Mouse (Mus musculus) embryonic facial prominence, embryonic 13.5 days (tissue): ENCODE measurements at regions not wholly inside any gene's neighbourhood (a gene's known extent, or its start where the extent isn't known, plus 50 kb on each side); places are given as distances from the start of the nearest gene placed in this dataset.
A peak's percentile ranks its signal among the peaks of the same experiment; 100 is the strongest.
"Not testable (repeated sequence)": the region's sequence is repeated elsewhere in the genome, so short reads cannot be mapped to it uniquely, and the experiment has no call there.

Source experiments
- ATAC-seq: fragments of 200-750 bp; cut with Nextera tagmentation; 2 replicates; pipeline ENCODE4 v1.8.0; 2017; ENCODE audit warnings: low read depth; ENCODE audit not compliant: insufficient number of reproducible peaks, insufficient read depth, low FRiP score, low TSS enrichment
- H3K27ac ChIP-seq: fragments of 300-500 bp; sonication (generic); 2 replicates; pipeline ENCODE4 v1.5.1; 2015; ENCODE audit warnings: moderate library complexity, mild to moderate bottlenecking, inconsistent platforms
- H3K27me3 ChIP-seq: fragments of 300-500 bp; sonication (generic); 2 replicates; pipeline ENCODE4 v1.6.1; 2015; ENCODE audit warnings: mild to moderate bottlenecking, inconsistent platforms
- H3K36me3 ChIP-seq: fragments of 300-500 bp; sonication (generic); 2 replicates; pipeline ENCODE4 v1.6.1; 2015; ENCODE audit warnings: mild to moderate bottlenecking, inconsistent platforms
- H3K4me1 ChIP-seq: fragments of 300-500 bp; sonication (generic); 2 replicates; pipeline ENCODE4 v1.6.1; 2015; ENCODE audit warnings: inconsistent platforms
- H3K4me2 ChIP-seq: fragments of 300-500 bp; sonication (generic); 2 replicates; pipeline ENCODE4 v1.6.1; 2015; ENCODE audit warnings: moderate library complexity, mild to moderate bottlenecking, inconsistent platforms
- H3K4me3 ChIP-seq: fragments of 300-500 bp; sonication (generic); 2 replicates; pipeline ENCODE4 v1.5.1; 2015; ENCODE audit warnings: mild to moderate bottlenecking, inconsistent platforms
- H3K9ac ChIP-seq: fragments of 300-500 bp; sonication (generic); 2 replicates; pipeline ENCODE4 v1.6.1; 2015; ENCODE audit warnings: mild to moderate bottlenecking, inconsistent platforms
- H3K9me3 ChIP-seq: fragments of 300-500 bp; sonication (generic); 2 replicates; pipeline ENCODE4 v1.6.1; 2016; ENCODE audit warnings: inconsistent platforms
- WGBS: fragments of 180-500 bp; shearing (Covaris S2); methylation state at CpG from one replicate; pipeline ENCODE4 v1.1.7; 2015; ENCODE audit warnings: mixed read lengths; 5-methylcytosine and 5-hydroxymethylcytosine counted together

- WGBS = 82% methylated on average over 2 of the region's 2 CpGs
- ATAC-seq = no peak
- no peak overlapping the region for H3K9ac ChIP-seq
- no peak overlapping the region for H3K4me2 ChIP-seq
- H3K36me3 ChIP-seq = no peaks in the 10 kb centered on the region
- no peak overlapping the region for H3K27ac ChIP-seq
- no peaks in the 10 kb centered on the region for H3K4me1 ChIP-seq
- no peaks in the 10 kb centered on the region for H3K27me3 ChIP-seq
- peaks cover 74% of the 10 kb centered on the region for H3K9me3 ChIP-seq
- no peak overlapping the region for H3K4me3 ChIP-seq
Observed at GRCm38 (mm10) chr17:3006662-3007061, 108.1 kb upstream of the Scaf8 start.

- H3K4me3 ChIP-seq = no peak overlapping the region
- no peaks in the 10 kb centered on the region for H3K4me1 ChIP-seq
- no peak overlapping the region for H3K27ac ChIP-seq
- peak; percentile 52; the same call in 1 of the 2 replicates for ATAC-seq
- H3K4me2 ChIP-seq = no peak overlapping the region
- H3K36me3 ChIP-seq = no peaks in the 10 kb centered on the region
- 57% methylated on average over 2 of the region's 2 CpGs for WGBS
- H3K27me3 ChIP-seq = no peaks in the 10 kb centered on the region
- H3K9ac ChIP-seq = no peak overlapping the region
- H3K9me3 ChIP-seq = peaks cover 76% of the 10 kb centered on the region
Observed at GRCm38 (mm10) chr17:3007234-3007633, 107.5 kb upstream of the Scaf8 start.

GRCm38 (mm10) chr17:3009939-3010338, 104.8 kb upstream of the Scaf8 start:
- peaks cover 87% of the 10 kb centered on the region for H3K9me3 ChIP-seq
- no peak overlapping the region for H3K4me3 ChIP-seq
- 62% methylated on average over 2 of the region's 2 CpGs for WGBS
- H3K27ac ChIP-seq = no peak overlapping the region
- H3K4me2 ChIP-seq = no peak overlapping the region
- H3K4me1 ChIP-seq = no peaks in the 10 kb centered on the region
- no peaks in the 10 kb centered on the region for H3K27me3 ChIP-seq
- H3K9ac ChIP-seq = no peak overlapping the region
- 0 out of 2 replicates have a peak, but pooled peaks have one; percentile 15 for ATAC-seq
- H3K36me3 ChIP-seq = no peaks in the 10 kb centered on the region

GRCm38 (mm10) chr17:3012045-3012444, 102.7 kb upstream of the Scaf8 start:
- no peaks in the 10 kb centered on the region for H3K27me3 ChIP-seq
- WGBS = 46% methylated on average over 1 of the region's 1 CpGs

GRCm38 (mm10) chr17:3019631-3020391, 95.0 kb upstream of the Scaf8 start:
- no peaks in the 10 kb centered on the region for H3K27me3 ChIP-seq
- no peak overlapping the region for H3K4me2 ChIP-seq
- H3K4me1 ChIP-seq = no peaks in the 10 kb centered on the region
- WGBS = 91% methylated on average over 2 of the region's 2 CpGs
- ATAC-seq = 0 out of 2 replicates have a peak, but pooled peaks have one; percentile 35
- H3K27ac ChIP-seq = no peak overlapping the region
- H3K36me3 ChIP-seq = no peaks in the 10 kb centered on the region
- no peak overlapping the region for H3K9ac ChIP-seq
- H3K4me3 ChIP-seq = no peak overlapping the region
- peaks cover 65% of the 10 kb centered on the region for H3K9me3 ChIP-seq

More at GRCm38 (mm10) chr17:3012045-3012444, 102.7 kb upstream of the Scaf8 start:
- Histone ChIP-seq H3K4me3 (no peak overlapping the region), H3K4me1 (no peaks in the 10 kb centered on the region), H3K9ac (no peak overlapping the region), H3K36me3 (no peaks in the 10 kb centered on the region), H3K9me3 (peaks cover 85% of the 10 kb centered on the region), H3K4me2 (no peak overlapping the region), H3K27ac (no peak overlapping the region)
- ATAC-seq = no peak

GRCm38 (mm10) chr17:3020406-3020805, 94.4 kb upstream of the Scaf8 start:
- peak; percentile 65 for ATAC-seq
- H3K4me3 ChIP-seq = no peak overlapping the region
- WGBS = 87% methylated on average over 1 of the region's 1 CpGs
- no peak overlapping the region for H3K27ac ChIP-seq
- H3K4me1 ChIP-seq = no peaks in the 10 kb centered on the region
- no peak overlapping the region for H3K4me2 ChIP-seq
- H3K36me3 ChIP-seq = no peaks in the 10 kb centered on the region
- no peak overlapping the region for H3K9ac ChIP-seq
- H3K27me3 ChIP-seq = no peaks in the 10 kb centered on the region
- H3K9me3 ChIP-seq = peaks cover 60% of the 10 kb centered on the region

GRCm38 (mm10) chr17:3022245-3022935, 92.4 kb upstream of the Scaf8 start:
- H3K9ac ChIP-seq = no peak overlapping the region
- H3K27ac ChIP-seq = no peak overlapping the region
- ATAC-seq = no peak; the same call in 1 of the 2 replicates
- H3K4me3 ChIP-seq = no peak overlapping the region
- 83% methylated on average over 5 of the region's 5 CpGs for WGBS
- H3K27me3 ChIP-seq = no peaks in the 10 kb centered on the region
- H3K4me1 ChIP-seq = no peaks in the 10 kb centered on the region
- peaks cover 61% of the 10 kb centered on the region for H3K9me3 ChIP-seq
- H3K36me3 ChIP-seq = no peaks in the 10 kb centered on the region
- H3K4me2 ChIP-seq = no peak overlapping the region

GRCm38 (mm10) chr17:3022936-3023247, 91.9 kb upstream of the Scaf8 start:
- H3K27ac ChIP-seq, H3K36me3 ChIP-seq, H3K27me3 ChIP-seq, H3K4me1 ChIP-seq, H3K4me2 ChIP-seq, H3K4me3 ChIP-seq, H3K9ac ChIP-seq: not testable (repeated sequence)
- WGBS = 59% methylated on average over 3 of the region's 3 CpGs
- H3K9me3 ChIP-seq = peaks cover 59% of the 10 kb centered on the region
- peak; percentile 62; the same call in 1 of the 2 replicates for ATAC-seq

GRCm38 (mm10) chr17:3023426-3023825, 91.3 kb upstream of the Scaf8 start:
- Histone ChIP-seq H3K27ac (no peak overlapping the region), H3K9me3 (peaks cover 53% of the 10 kb centered on the region), H3K4me2 (no peak overlapping the region), H3K4me1 (no peaks in the 10 kb centered on the region), H3K9ac (no peak overlapping the region), H3K27me3 (no peaks in the 10 kb centered on the region), H3K4me3 (no peak overlapping the region), H3K36me3 (no peaks in the 10 kb centered on the region)
- 91% methylated on average over 1 of the region's 1 CpGs for WGBS
- ATAC-seq = no peak

- not testable (repeated sequence) for H3K4me3 ChIP-seq, H3K36me3 ChIP-seq, H3K4me1 ChIP-seq, H3K27ac ChIP-seq, H3K4me2 ChIP-seq, H3K9ac ChIP-seq, H3K27me3 ChIP-seq
- 0 out of 2 replicates have a peak, but pooled peaks have one; percentile 33 for ATAC-seq
- 38% methylated on average over 1 of the region's 1 CpGs for WGBS
- peaks cover 48% of the 10 kb centered on the region for H3K9me3 ChIP-seq
Observed at GRCm38 (mm10) chr17:3026859-3027258, 87.9 kb upstream of the Scaf8 start.

- H3K27me3 ChIP-seq = no peaks in the 10 kb centered on the region
- ATAC-seq = no peak
- no peaks in the 10 kb centered on the region for H3K36me3 ChIP-seq
- H3K9ac ChIP-seq = no peak overlapping the region
- H3K4me2 ChIP-seq = no peak overlapping the region
- no peak overlapping the region for H3K4me3 ChIP-seq
- peaks cover 47% of the 10 kb centered on the region for H3K9me3 ChIP-seq
- WGBS = 75% methylated on average over 4 of the region's 4 CpGs
- no peak overlapping the region for H3K27ac ChIP-seq
- no peaks in the 10 kb centered on the region for H3K4me1 ChIP-seq
Observed at GRCm38 (mm10) chr17:3027376-3027775, 87.4 kb upstream of the Scaf8 start.

- ATAC-seq = peak; percentile 79
- not testable (repeated sequence) for H3K4me2 ChIP-seq, H3K4me3 ChIP-seq, H3K27ac ChIP-seq, H3K9ac ChIP-seq, H3K4me1 ChIP-seq, H3K27me3 ChIP-seq, H3K36me3 ChIP-seq
- 59% methylated on average over 2 of the region's 2 CpGs for WGBS
- peaks cover 51% of the 10 kb centered on the region for H3K9me3 ChIP-seq
Observed at GRCm38 (mm10) chr17:3029750-3030149, 85.0 kb upstream of the Scaf8 start.
